Comparison of ENCODE assay signal across 21 mouse cellular contexts in the genomic region with DNA sequence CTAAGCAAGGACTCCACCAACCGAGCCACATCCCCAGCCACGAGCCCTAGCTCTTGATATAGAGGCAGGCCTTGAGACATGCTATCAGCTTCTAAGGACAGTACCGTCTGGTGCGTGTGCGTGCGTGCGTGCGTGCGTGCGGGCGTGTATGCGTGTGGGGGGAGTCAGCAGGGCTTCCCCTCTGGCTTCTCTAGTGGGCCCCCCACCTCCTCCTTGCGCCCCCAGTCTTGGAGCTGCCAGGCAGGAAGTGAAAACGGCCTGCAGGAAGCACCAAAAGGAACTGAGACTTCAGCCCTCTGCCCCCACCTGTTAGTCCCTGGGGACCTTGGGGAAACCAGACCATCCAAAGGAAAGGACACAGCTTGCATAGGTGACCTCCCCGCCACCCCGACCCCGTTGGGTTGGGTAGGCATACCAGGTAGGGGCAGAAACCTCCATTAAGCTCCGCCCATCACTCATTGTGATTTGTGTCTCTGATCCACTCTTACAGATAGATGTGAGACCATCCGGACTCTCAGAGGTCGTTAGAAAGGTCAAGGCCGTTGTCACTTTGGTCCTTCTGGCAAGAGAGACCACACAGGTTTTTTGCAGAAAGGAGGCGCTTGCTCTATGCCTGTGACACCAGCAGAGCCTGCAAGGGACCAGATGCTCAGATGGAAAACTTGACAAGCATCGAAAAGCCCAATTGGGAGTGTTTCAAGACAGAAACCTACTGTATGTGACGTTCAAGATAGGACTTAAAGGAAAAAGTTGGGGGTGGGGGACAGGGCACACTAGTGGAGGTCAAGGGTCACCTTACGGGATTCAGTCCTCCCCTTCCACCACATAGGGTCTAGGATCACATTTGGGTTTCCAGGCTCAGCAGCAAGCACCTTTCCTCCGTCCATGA. TPM values are rescaled to one million over a fixed set of nuclear protein-coding genes. Genes with fewer than 3 reads are reported as not detected.
DNase-seq lines count a peak whose midpoint lies in the region; TF ChIP-seq lines count a peak whose summit lies in the region.
"Had no signal": no experiment of that assay in that cellular context is flagged by ENCODE, and none has a peak within 500 bp of the region (broad histone marks: within the 10 kb centered on the region; RNA-seq: fewer than 3 reads in every experiment).

No protein-coding gene starts in this region.

- peaks cover 85% of the 10 kb centered on the region for H3K4me1 ChIP-seq in E14TG2a.4 (replicated peaks; ENCODE audit: low read depth, low read length)
- peaks cover 30% of the 10 kb centered on the region for H3K4me1 ChIP-seq in limb, embryonic 10.5 days
- peaks cover 40% of the 10 kb centered on the region for H3K4me1 ChIP-seq in spleen, adult 2 months (ENCODE audit: control insufficient read depth, insufficient read depth, insufficient read length)

- no peaks in the 10 kb centered on the region for H3K9me3 ChIP-seq in E14TG2a.4 (ENCODE audit: low read length)
- no peaks in the 10 kb centered on the region for H3K9me3 ChIP-seq in limb, embryonic 10.5 days (replicated peaks)
- H3K9me3 ChIP-seq: forebrain, embryonic 10.5 days; heart, embryonic 15.5 days; hindbrain, embryonic 13.5 days; intestine, embryonic 15.5 days; limb, embryonic 15.5 days; lung, embryonic 15.5 days; midbrain, embryonic 13.5 days had no signal

- no peak for TF ChIP-seq CTCF in E14TG2a.4 (conservative IDR thresholded peaks at IDR 0.05; ENCODE audit: low read length)
- TF ChIP-seq CTCF in spleen, adult 2 months (IDR thresholded peaks at IDR 0.05; ENCODE audit: extremely low read depth, insufficient read depth, insufficient read length, insufficient replicate concordance), result no peak

- no peak for TF ChIP-seq POLR2A in spleen, adult 2 months (IDR thresholded peaks at IDR 0.05; ENCODE audit: low read depth, low read length)

- intact Hi-C loops in heart, postnatal 36 days (cut with DNase I), result no loop called here

- peak overlapping the region; percentile 43 for H3K4me3 ChIP-seq in E14TG2a.4 (replicated peaks; ENCODE audit: low read length)
- no peak overlapping the region for H3K4me3 ChIP-seq in limb, embryonic 10.5 days
- peak overlapping the region; percentile 16; the same call in 1 of the 2 replicates for H3K4me3 ChIP-seq in spleen, adult 2 months (ENCODE audit: extremely low read depth, insufficient read depth, insufficient read length)
- H3K4me3 ChIP-seq: forebrain, embryonic 10.5 days; heart, embryonic 15.5 days; hindbrain, embryonic 13.5 days; intestine, embryonic 15.5 days; limb, embryonic 15.5 days; lung, embryonic 15.5 days; midbrain, embryonic 13.5 days had no signal

- 0 out of 2 replicates have a peak overlapping the region, but pooled peaks have one; percentile 30 for H3K27ac ChIP-seq in limb, embryonic 10.5 days
- peak overlapping the region; percentile 78 for H3K27ac ChIP-seq in spleen, adult 2 months (ENCODE audit: insufficient read depth, low read length)
- H3K27ac ChIP-seq: forebrain, embryonic 10.5 days; heart, embryonic 15.5 days; hindbrain, embryonic 13.5 days; intestine, embryonic 15.5 days; limb, embryonic 15.5 days; lung, embryonic 15.5 days; midbrain, embryonic 13.5 days had no signal

- peaks cover 56% of the 10 kb centered on the region for H3K27me3 ChIP-seq in E14TG2a.4 (ENCODE audit: insufficient read depth, low read length)
- H3K27me3 ChIP-seq in limb, embryonic 10.5 days (ENCODE audit: low read depth, poor library complexity, severe bottlenecking), result peaks cover 91% of the 10 kb centered on the region
- H3K27me3 ChIP-seq in spleen, adult 2 months (ENCODE audit: control insufficient read depth, insufficient read depth, low read length), result no peaks in the 10 kb centered on the region

- peak; percentile 93 for DNase-seq in heart, adult 11 months
- DNase-seq in heart, postnatal 36 days, result no peak
- no peak for DNase-seq in limb, embryonic 10.5 days (ENCODE audit: low spot score)
- peak; percentile 65 to 84 for DNase-seq in spleen, adult 2 months (ENCODE audit: low read depth in 1 of 2, low spot score in 2 of 2)
- no peak for DNase-seq in frontal cortex, adult 2 months (ENCODE audit: extremely low spot score in 1 of 2, low spot score in 1 of 2)
- DNase-seq in gastrocnemius, postnatal 25 days, result no peak
- DNase-seq in urinary bladder, postnatal 10 days (ENCODE audit: low spot score), result no peak
- DNase-seq: cerebellum, adult 11 months; cerebellum, postnatal 36 days had no signal

- WGBS in limb, embryonic 10.5 days, result 76% methylated on average over 26 of the region's 26 CpGs
- 18% methylated on average over 26 of the region's 26 CpGs for WGBS in spleen, adult 2 months

- H3K36me3 ChIP-seq in E14TG2a.4 (ENCODE audit: insufficient read depth, low read length), result no peaks in the 10 kb centered on the region
- H3K36me3 ChIP-seq in limb, embryonic 10.5 days, result no peaks in the 10 kb centered on the region
- H3K36me3 ChIP-seq in spleen, adult 2 months (ENCODE audit: control insufficient read depth, insufficient read depth, low read length), result peaks cover 5% of the 10 kb centered on the region; the same call in 1 of the 2 replicates
- H3K36me3 ChIP-seq: forebrain, embryonic 10.5 days; heart, embryonic 15.5 days; hindbrain, embryonic 13.5 days; intestine, embryonic 15.5 days; limb, embryonic 15.5 days; lung, embryonic 15.5 days; midbrain, embryonic 13.5 days had no signal

RNA-seq across cellular contexts. Expression of gene Tnfrsf13c, which starts 5.1 kb away (rescaled TPM):
- under 1 TPM; 0.28 to 0.30 TPM for total RNA-seq in heart, postnatal 36 days (2021)
- 0.15 and 0.33 TPM in 2 replicates for polyA plus RNA-seq in limb, embryonic 10.5 days (2016; fragmentation: Nextera tagmentation; extraction: Ambion mirVana)
- polyA plus RNA-seq in spleen, adult 2 months (2012; rRNA removed), result 120 and 179 TPM in 2 replicates
- polyA plus RNA-seq in frontal cortex, adult 2 months (2012; rRNA removed), result 1.4 and 2.6 TPM in 2 replicates
- total RNA-seq in gastrocnemius, postnatal 25 days (2021), result not detected
- polyA plus RNA-seq: forebrain, embryonic 10.5 days; heart, embryonic 15.5 days; hindbrain, embryonic 13.5 days; intestine, embryonic 15.5 days; midbrain, embryonic 13.5 days had no signal

RNA-seq across cellular contexts. Expression of gene Shisa8, which starts 6.4 kb away (rescaled TPM):
- under 1 TPM; 0.14 to 0.19 TPM for total RNA-seq in heart, postnatal 36 days (2021)
- polyA plus RNA-seq in limb, embryonic 10.5 days (2016; fragmentation: Nextera tagmentation; extraction: Ambion mirVana), result 0.15 TPM in 1 of 2 replicates, not detected in the other
- 5.4 and 14.7 TPM in 2 replicates for polyA plus RNA-seq in spleen, adult 2 months (2012; rRNA removed)
- polyA plus RNA-seq in frontal cortex, adult 2 months (2012; rRNA removed), result 57.1 and 79.6 TPM in 2 replicates
- total RNA-seq in gastrocnemius, postnatal 25 days (2021), result not detected
- polyA plus RNA-seq: activated CD4-positive, CD25-positive, alpha-beta regulatory T cell, adult 4 months had no signal

RNA-seq across cellular contexts. Expression of gene Cenpm, which starts 25.5 kb away (rescaled TPM):
- under 1 TPM; 0.42 to 0.51 TPM for total RNA-seq in heart, postnatal 36 days (2021)
- 83.9 and 86.0 TPM in 2 replicates for polyA plus RNA-seq in limb, embryonic 10.5 days (2016; fragmentation: Nextera tagmentation; extraction: Ambion mirVana)
- 10.2 and 16.8 TPM in 2 replicates for polyA plus RNA-seq in spleen, adult 2 months (2012; rRNA removed)
- polyA plus RNA-seq in frontal cortex, adult 2 months (2012; rRNA removed), result 6.4 and 9.1 TPM in 2 replicates
- total RNA-seq in gastrocnemius, postnatal 25 days (2021), result under 1 TPM in 1 of 2 experiments, not detected in 1; 0.75 TPM

RNA-seq across cellular contexts. Expression of gene 1500009C09Rik, which starts 33.2 kb away (rescaled TPM):
- total RNA-seq in heart, postnatal 36 days (2021), result not detected
- polyA plus RNA-seq in limb, embryonic 10.5 days (2016; fragmentation: Nextera tagmentation; extraction: Ambion mirVana), result not detected in 2 replicates
- 0.05 and 0.08 TPM in 2 replicates for polyA plus RNA-seq in spleen, adult 2 months (2012; rRNA removed)
- polyA plus RNA-seq in frontal cortex, adult 2 months (2012; rRNA removed), result 176 and 182 TPM in 2 replicates
- not detected for total RNA-seq in gastrocnemius, postnatal 25 days (2021)
- polyA plus RNA-seq: activated CD4-positive, CD25-positive, alpha-beta regulatory T cell, adult 4 months; C2C12; forebrain, embryonic 10.5 days; gonadal fat pad, adult 2 months; heart, embryonic 15.5 days; kidney, embryonic 16.5 days; limb, embryonic 15.5 days; lung, embryonic 15.5 days had no signal

RNA-seq across cellular contexts. Expression of gene Sept3, which starts 55.7 kb away (rescaled TPM):
- under 1 TPM; 0.35 to 0.36 TPM for total RNA-seq in heart, postnatal 36 days (2021)
- polyA plus RNA-seq in limb, embryonic 10.5 days (2016; fragmentation: Nextera tagmentation; extraction: Ambion mirVana), result 32.9 and 41.5 TPM in 2 replicates
- polyA plus RNA-seq in spleen, adult 2 months (2012; rRNA removed), result 1.6 and 1.8 TPM in 2 replicates
- 344 and 374 TPM in 2 replicates for polyA plus RNA-seq in frontal cortex, adult 2 months (2012; rRNA removed)
- total RNA-seq in gastrocnemius, postnatal 25 days (2021), result under 1 TPM; 0.54 to 1.00 TPM
- polyA plus RNA-seq: activated CD4-positive, CD25-positive, alpha-beta regulatory T cell, adult 4 months had no signal

Comparison
In these comparisons a context has a peak if more than half of its experiments do, and no peak if none do; other contexts are left out.
1. DNase-seq: peak in heart, adult 11 months (single experiment) and spleen, adult 2 months (2 of 2); none in heart, postnatal 36 days (0 of 2), limb, embryonic 10.5 days (single experiment), frontal cortex, adult 2 months (0 of 2), gastrocnemius, postnatal 25 days (single experiment) and urinary bladder, postnatal 10 days (single experiment).
2. RNA of gene Tnfrsf13c, which starts 5.1 kb away (polyA plus RNA-seq): 120 to 179 TPM in spleen, adult 2 months; 1.4 to 2.6 TPM in frontal cortex, adult 2 months and 0.15 to 0.33 TPM in limb, embryonic 10.5 days; every median in the first group is over 10 times any median in the second.